In genomic region chr16:6414846-6415245, GRCm38 (mm10) we compare ENCODE assay signal across 28 mouse cellular contexts.
A peak's percentile ranks its signal among the peaks of the same experiment; 100 is the strongest.
DNase-seq lines count a peak whose midpoint lies in the region; ATAC-seq and TF ChIP-seq lines count a peak whose summit lies in the region.
"Had no signal": no experiment of that assay in that cellular context is flagged by ENCODE, and none has a peak within 500 bp of the region (broad histone marks: within the 10 kb centered on the region; RNA-seq: fewer than 3 reads in every experiment).

No protein-coding gene starts in this region.

- TF ChIP-seq CTCF in intestine, postnatal 0 days (IDR thresholded peaks at IDR 0.05; ENCODE audit: low read depth) = no peak

- no peak overlapping the region for H3K4me3 ChIP-seq in intestine, postnatal 0 days (ENCODE audit: low read depth, low read length)
- H3K4me3 ChIP-seq: embryonic facial prominence, embryonic 13.5 days; embryonic facial prominence, embryonic 15.5 days; erythroblast, embryonic 14.5 days; forebrain, embryonic 10.5 days; forebrain, embryonic 12.5 days had no signal

- H3K4me2 ChIP-seq in intestine, postnatal 0 days (replicated peaks; ENCODE audit: low read depth) = no peak overlapping the region
- H3K4me2 ChIP-seq: embryonic facial prominence, embryonic 13.5 days; embryonic facial prominence, embryonic 15.5 days; forebrain, embryonic 12.5 days had no signal

- WGBS in intestine, postnatal 0 days = 32% methylated on average over 2 of the region's 2 CpGs

- H3K4me1 ChIP-seq in intestine, postnatal 0 days (replicated peaks; ENCODE audit: control insufficient read depth, insufficient read depth, low read length) = no peaks in the 10 kb centered on the region
- H3K4me1 ChIP-seq: embryonic facial prominence, embryonic 13.5 days; embryonic facial prominence, embryonic 15.5 days; forebrain, embryonic 12.5 days had no signal

- ATAC-seq in intestine, postnatal 0 days = no peak
- ATAC-seq: CD4-positive, CD25-positive, alpha-beta regulatory T cell, adult 4 months; forebrain, embryonic 14.5 days; forebrain, embryonic 16.5 days; Patski had no signal

- no peak overlapping the region for H3K9ac ChIP-seq in intestine, postnatal 0 days (ENCODE audit: low read depth, low read length)
- H3K9ac ChIP-seq: embryonic facial prominence, embryonic 13.5 days; embryonic facial prominence, embryonic 15.5 days; forebrain, embryonic 12.5 days had no signal

- H3K9me3 ChIP-seq in intestine, postnatal 0 days (ENCODE audit: control insufficient read depth) = no peaks in the 10 kb centered on the region
- H3K9me3 ChIP-seq: embryonic facial prominence, embryonic 13.5 days; embryonic facial prominence, embryonic 15.5 days; forebrain, embryonic 10.5 days; forebrain, embryonic 12.5 days; G1E had no signal

- no peak overlapping the region for H3K27ac ChIP-seq in intestine, postnatal 0 days (ENCODE audit: low read depth, low read length)
- H3K27ac ChIP-seq: embryonic facial prominence, embryonic 13.5 days; embryonic facial prominence, embryonic 15.5 days; forebrain, embryonic 10.5 days; forebrain, embryonic 12.5 days had no signal

- no peaks in the 10 kb centered on the region for H3K36me3 ChIP-seq in intestine, postnatal 0 days (ENCODE audit: control insufficient read depth, insufficient read depth)
- H3K36me3 ChIP-seq: embryonic facial prominence, embryonic 13.5 days; embryonic facial prominence, embryonic 15.5 days; forebrain, embryonic 10.5 days; forebrain, embryonic 12.5 days; G1E had no signal

- no peaks in the 10 kb centered on the region for H3K27me3 ChIP-seq in intestine, postnatal 0 days (replicated peaks; ENCODE audit: control insufficient read depth, insufficient read depth, low read length)
- H3K27me3 ChIP-seq: CH12.LX; embryonic facial prominence, embryonic 13.5 days; embryonic facial prominence, embryonic 15.5 days; Patski had no signal

- peak; percentile 50 for DNase-seq in heart, adult 11 months
- DNase-seq in heart, adult 8-10 months (ENCODE audit: low spot score) = no peak
- DNase-seq in R1 (ENCODE audit: low read depth, low spot score) = peak; percentile 93
- peak; percentile 68 for DNase-seq in ZHBTc4 (ENCODE audit: low read depth, low spot score)
- no peak for DNase-seq in spleen, adult 18-20 months
- DNase-seq: adrenal gland, adult 2 months; adrenal gland, postnatal 10 days; adrenal gland, postnatal 25 days; B cell, adult 2 months; cerebellum, adult 11 months; cerebellum, adult 18-20 months; cerebellum, adult 8-10 months; cerebellum, adult 9-11 months; cerebellum, postnatal 14 days; cerebellum, postnatal 36 days; embryo, embryonic 11 days had no signal

Comparison
In these comparisons a context has a peak if more than half of its experiments do, and no peak if none do; other contexts are left out.
1. DNase-seq: peak in heart, adult 11 months (single experiment), R1 (single experiment) and ZHBTc4 (single experiment); none in heart, adult 8-10 months (single experiment) and spleen, adult 18-20 months (0 of 2).